Mouse (Mus musculus): ENCODE data around the gene Golga4. TPM values are rescaled to one million over a fixed set of nuclear protein-coding genes. Genes with fewer than 3 reads are reported as not detected.

Gene Golga4
- total RNA-seq, 2 experiments from 2014 or later: 27.3 to 46.0 TPM

DNA sequence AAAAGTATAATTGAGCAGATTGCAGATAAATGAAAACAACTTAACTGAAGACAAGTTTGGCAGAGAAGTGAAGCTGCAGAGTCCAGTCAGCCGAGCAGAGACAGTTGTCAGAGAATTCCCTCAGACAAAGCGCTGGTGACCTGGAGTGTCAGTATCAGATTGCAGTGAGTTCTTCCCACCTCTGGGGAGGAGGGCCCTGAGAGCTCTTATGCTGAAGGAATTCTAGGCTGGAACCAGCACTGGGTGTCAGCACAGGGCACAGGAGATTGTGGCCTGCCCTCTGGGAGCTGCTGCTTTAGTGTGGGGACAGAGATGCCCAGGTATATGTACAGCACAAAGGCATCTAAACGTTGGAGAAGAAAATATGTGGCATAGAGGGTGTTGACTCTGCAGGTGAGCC, 14.8 kb downstream of the Golga4 start:
- no peak for ATAC-seq (ENCODE audit: poor library complexity, severe bottlenecking)

- no peak for ATAC-seq (ENCODE audit: poor library complexity, severe bottlenecking)
Observed at GRCm38 (mm10) chr9:118521659-118522058, 15.6 kb downstream of the Golga4 start.

- ATAC-seq (ENCODE audit: poor library complexity, severe bottlenecking): no peak
Observed at GRCm38 (mm10) chr9:118523738-118524137, 17.7 kb downstream of the Golga4 start.

DNA sequence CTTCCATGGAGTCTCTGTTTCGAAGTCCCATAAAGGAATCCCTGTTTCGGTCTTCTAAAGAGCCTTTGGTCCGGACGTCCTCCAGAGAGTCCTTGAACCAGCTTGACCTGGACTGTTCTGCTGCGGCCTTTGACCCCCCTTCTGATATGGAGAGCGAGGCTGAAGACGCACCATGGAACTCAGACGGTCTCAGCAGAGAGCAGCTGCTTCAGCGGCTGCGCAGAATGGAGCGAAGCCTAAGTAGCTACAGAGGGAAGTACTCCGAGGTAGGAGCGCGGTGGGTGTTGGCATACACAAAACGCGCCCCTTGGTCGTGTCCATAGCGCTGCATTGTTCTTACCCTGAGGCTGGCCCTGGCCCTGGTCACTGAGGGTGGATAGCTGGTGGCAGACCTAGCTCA, 21.0 kb downstream of the Golga4 start:
- no peak for ATAC-seq (ENCODE audit: poor library complexity, severe bottlenecking)

DNA sequence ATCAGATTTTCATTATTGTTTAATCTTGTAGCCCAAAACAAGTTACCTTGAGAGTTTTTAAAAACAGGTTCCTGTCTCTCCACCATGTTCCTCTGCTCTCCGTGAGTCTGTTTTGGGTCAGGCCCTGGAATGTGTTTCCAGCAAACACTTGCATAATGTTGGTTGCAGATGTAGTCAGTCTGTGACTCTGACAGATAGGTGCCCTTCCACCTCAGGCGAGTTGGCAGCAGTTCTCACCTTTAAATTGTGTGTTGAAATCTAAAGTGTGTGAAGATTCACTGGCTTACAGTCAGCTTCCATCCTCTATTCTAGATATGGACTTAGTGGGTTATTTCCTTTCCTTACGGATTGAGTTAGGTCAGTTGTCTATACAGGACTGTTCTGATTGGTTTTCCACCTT, 23.7 kb downstream of the Golga4 start:
- ATAC-seq (ENCODE audit: poor library complexity, severe bottlenecking): no peak

GRCm38 (mm10) chr9:118530679-118531078, 24.6 kb downstream of the Golga4 start:
- ATAC-seq (ENCODE audit: poor library complexity, severe bottlenecking): peak; percentile 65

- ATAC-seq (ENCODE audit: poor library complexity, severe bottlenecking): peak; percentile 74
Observed at GRCm38 (mm10) chr9:118532516-118533205, 26.6 kb downstream of the Golga4 start.

- no peak for ATAC-seq (ENCODE audit: poor library complexity, severe bottlenecking)
Observed at GRCm38 (mm10) chr9:118536946-118537345, 30.9 kb downstream of the Golga4 start.

DNA sequence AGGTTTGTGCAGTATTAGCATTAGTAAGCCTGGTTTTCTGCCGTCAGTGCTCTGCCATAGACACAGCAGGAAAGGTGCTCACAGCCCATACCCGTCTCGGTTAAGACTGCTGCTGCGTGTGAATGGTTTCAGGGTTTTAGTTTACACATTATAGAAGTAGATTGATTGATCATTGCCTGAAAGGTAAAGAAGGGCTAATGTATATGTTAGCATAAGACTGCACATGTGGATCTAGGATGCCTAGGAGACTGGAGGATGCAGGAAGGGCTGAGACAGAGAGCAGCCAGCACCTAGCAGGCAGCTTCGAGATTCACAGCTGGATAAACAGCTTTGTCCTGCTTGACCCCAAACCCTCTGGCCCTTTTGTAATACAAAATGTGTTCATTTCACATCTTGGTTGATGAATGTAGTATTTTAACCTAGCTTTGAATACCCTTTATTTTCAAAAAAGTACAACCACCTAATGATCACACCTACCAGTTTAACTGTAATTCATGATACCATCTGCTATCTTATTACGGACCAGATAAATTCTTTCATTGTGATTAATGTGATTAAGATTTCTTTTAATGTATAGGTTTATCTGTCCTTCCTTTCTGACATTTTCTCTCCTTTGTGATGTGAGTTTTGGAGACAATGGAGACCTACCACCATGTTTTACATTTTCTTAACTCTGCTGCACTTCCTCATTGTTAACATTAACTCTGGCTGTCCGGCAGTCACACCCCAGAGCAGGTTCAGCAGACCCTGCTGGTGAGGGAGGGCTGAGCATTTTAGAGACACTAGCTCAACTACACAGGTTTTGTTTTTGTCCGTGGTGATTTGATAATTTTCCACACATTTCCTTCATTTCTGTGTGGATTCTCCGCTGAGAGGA, 31.6 kb downstream of the Golga4 start:
- no peak for ATAC-seq (ENCODE audit: poor library complexity, severe bottlenecking)

GRCm38 (mm10) chr9:118541851-118542250, 35.8 kb downstream of the Golga4 start:
- ATAC-seq (ENCODE audit: poor library complexity, severe bottlenecking): no peak

- ATAC-seq (ENCODE audit: poor library complexity, severe bottlenecking): no peak
Observed at GRCm38 (mm10) chr9:118545146-118545545, 39.1 kb downstream of the Golga4 start.

GRCm38 (mm10) chr9:118548651-118549050, 42.6 kb downstream of the Golga4 start:
- no peak for ATAC-seq (ENCODE audit: poor library complexity, severe bottlenecking)

GRCm38 (mm10) chr9:118556951-118557780, 51.1 kb downstream of the Golga4 start:
- ATAC-seq (ENCODE audit: poor library complexity, severe bottlenecking): no peak

GRCm38 (mm10) chr9:118563356-118563755, 57.3 kb downstream of the Golga4 start:
- ATAC-seq (ENCODE audit: poor library complexity, severe bottlenecking): no peak

DNA sequence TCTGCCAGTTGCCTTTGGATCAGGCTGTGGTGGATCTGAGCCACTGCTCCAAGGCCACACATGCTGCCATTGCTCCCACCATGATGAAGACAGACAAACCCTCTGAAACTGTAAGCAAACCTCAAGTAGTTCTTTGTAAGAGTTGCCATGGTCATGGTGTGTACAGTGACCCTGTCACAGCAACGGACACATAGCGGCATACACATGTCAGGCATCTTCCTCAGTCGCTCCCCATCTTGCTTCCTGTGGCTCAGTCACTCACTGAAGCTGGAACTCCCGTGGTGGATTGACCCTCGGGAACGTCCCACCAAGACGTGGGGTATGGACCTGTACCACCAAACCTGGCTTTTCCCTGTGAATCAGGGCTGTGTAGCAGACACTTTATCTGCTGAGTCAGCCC, 57.8 kb downstream of the Golga4 start:
- ATAC-seq (ENCODE audit: poor library complexity, severe bottlenecking): no peak

- ATAC-seq (ENCODE audit: poor library complexity, severe bottlenecking): no peak
Observed at GRCm38 (mm10) chr9:118564696-118565095, 58.6 kb downstream of the Golga4 start.

GRCm38 (mm10) chr9:118569328-118569727, 63.3 kb downstream of the Golga4 start:
- ATAC-seq (ENCODE audit: poor library complexity, severe bottlenecking): no peak

GRCm38 (mm10) chr9:118570865-118571264, 64.8 kb downstream of the Golga4 start:
- ATAC-seq (ENCODE audit: poor library complexity, severe bottlenecking): no peak

DNA sequence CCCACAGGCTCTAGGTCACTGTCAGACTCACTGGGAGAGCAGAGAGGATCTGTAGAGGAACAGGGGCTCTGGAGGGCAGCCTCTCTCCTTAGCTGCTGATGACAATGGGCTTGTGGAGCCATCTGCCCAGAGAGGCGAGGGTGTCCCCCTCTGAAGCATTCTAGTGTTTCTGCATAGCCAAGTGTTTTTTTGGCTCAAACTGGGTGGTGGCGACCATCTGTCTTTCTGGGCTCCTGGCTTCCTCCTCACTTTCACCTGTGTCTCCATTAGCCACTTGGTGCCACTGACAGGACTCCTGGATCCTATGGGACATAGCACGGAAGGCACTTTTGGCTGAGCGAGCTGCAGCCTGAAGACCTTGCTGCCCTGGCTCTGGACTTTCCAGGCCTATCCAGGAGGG, 65.6 kb downstream of the Golga4 start:
- no peak for ATAC-seq (ENCODE audit: poor library complexity, severe bottlenecking)

- ATAC-seq (ENCODE audit: poor library complexity, severe bottlenecking): no peak
Observed at GRCm38 (mm10) chr9:118574911-118575310, 68.8 kb downstream of the Golga4 start.

DNA sequence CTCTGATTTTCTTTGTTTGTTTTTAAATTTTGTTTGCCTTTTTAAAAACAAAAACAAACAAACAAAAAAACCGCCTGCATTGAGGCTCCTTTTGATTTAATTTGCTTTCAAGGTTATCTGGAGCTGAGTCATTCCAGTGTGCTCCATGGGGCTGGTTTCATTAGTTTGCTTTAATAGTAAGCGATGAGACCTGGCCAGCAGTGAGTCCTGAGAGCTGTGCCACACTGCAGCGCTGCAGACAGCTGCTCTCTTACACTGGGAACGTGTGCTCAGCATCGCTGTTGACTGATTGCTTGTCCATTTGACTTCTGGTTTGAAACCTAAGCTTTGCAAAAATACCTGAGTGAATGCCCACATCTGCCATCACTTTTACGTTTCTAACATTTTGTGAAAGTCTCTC, 74.3 kb downstream of the Golga4 start:
- no peak for ATAC-seq (ENCODE audit: poor library complexity, severe bottlenecking)

Data from megakaryocyte, adult 5-6 weeks (primary cell).